Mouse (Mus musculus): ENCODE data around the gene Ybx2.
"Not testable (repeated sequence)": the region's sequence is repeated elsewhere in the genome, so short reads cannot be mapped to it uniquely, and the experiment has no call there.

Ybx2 gene

GRCm38 (mm10) chr11:69936714-69937347 lies 1.2 kb downstream of the Ybx2 start:
- DNase-seq, result peak in 1 of 2 experiments; percentile 43

GRCm38 (mm10) chr11:69937385-69937784 lies 1.8 kb downstream of the Ybx2 start:
- DNase-seq, result no peak

GRCm38 (mm10) chr11:69937834-69938233 lies 2.2 kb downstream of the Ybx2 start:
- no peak for DNase-seq

- DNase-seq, result no peak
Measured at GRCm38 (mm10) chr11:69938401-69938979, 2.9 kb downstream of the Ybx2 start.

GRCm38 (mm10) chr11:69939181-69939580 lies 3.6 kb downstream of the Ybx2 start:
- no peak for DNase-seq

- DNase-seq, result no peak
Measured at GRCm38 (mm10) chr11:69939731-69940130, 4.1 kb downstream of the Ybx2 start.

- peak in 1 of 2 experiments; percentile 34 for DNase-seq
Measured at GRCm38 (mm10) chr11:69940962-69941361, 5.4 kb downstream of the Ybx2 start.

GRCm38 (mm10) chr11:69945216-69945615 lies 9.6 kb downstream of the Ybx2 start:
- DNase-seq, result no peak

GRCm38 (mm10) chr11:69945997-69946891 lies 10.6 kb downstream of the Ybx2 start:
- no peak for DNase-seq

GRCm38 (mm10) chr11:69947337-69948065 lies 11.9 kb downstream of the Ybx2 start:
- DNase-seq, result peak in 1 of 2 experiments; percentile 31

GRCm38 (mm10) chr11:69948066-69948762 lies 12.6 kb downstream of the Ybx2 start, which contains the start of gene Slc2a4:
TSS of gene Slc2a4 (minus strand) at chr11:69948188.
- DNase-seq, result peak; percentile 60 to 80

GRCm38 (mm10) chr11:69948763-69949150 lies 13.2 kb downstream of the Ybx2 start:
- DNase-seq, result peak; percentile 84 to 89

GRCm38 (mm10) chr11:69950807-69951459 lies 15.3 kb downstream of the Ybx2 start:
- no peak for DNase-seq

GRCm38 (mm10) chr11:69952274-69952673 lies 16.7 kb downstream of the Ybx2 start:
- no peak for DNase-seq

GRCm38 (mm10) chr11:69953267-69953915 lies 17.8 kb downstream of the Ybx2 start:
- DNase-seq, result no peak

GRCm38 (mm10) chr11:69955618-69956017 lies 20.0 kb downstream of the Ybx2 start:
- not testable (repeated sequence) for DNase-seq

GRCm38 (mm10) chr11:69956218-69956617 lies 20.6 kb downstream of the Ybx2 start:
- DNase-seq, result no peak

GRCm38 (mm10) chr11:69960616-69961015 lies 25.0 kb downstream of the Ybx2 start:
- no peak for DNase-seq

- no peak for DNase-seq
Measured at GRCm38 (mm10) chr11:69961841-69962240, 26.2 kb downstream of the Ybx2 start.

GRCm38 (mm10) chr11:69964650-69965270 lies 29.2 kb downstream of the Ybx2 start, which contains the start of gene Cldn7:
TSS of gene Cldn7 (plus strand) at chr11:69964779.
- DNase-seq, result no peak

Data from cerebellum, postnatal 25 days (tissue).